Mouse (Mus musculus) lung, embryonic 15.5 days (tissue): Measurements from ENCODE around the gene Gmds. TPM values are rescaled to one million over a fixed set of nuclear protein-coding genes. Genes with fewer than 3 reads are reported as not detected.

Experiments used
- ATAC-seq: fragments of 200-750 bp; cut with Nextera tagmentation; 2 replicates; pipeline ENCODE4 v1.8.0; 2017; ENCODE audit warnings: moderate number of reproducible peaks, borderline replicate concordance; ENCODE audit not compliant: low FRiP score, low TSS enrichment; ENCODE audit errors: extremely low read depth
- H3K27ac ChIP-seq: fragments of 300-500 bp; sonication (generic); 2 replicates; pipeline ENCODE4 v1.5.1; 2015; ENCODE audit warnings: moderate library complexity, mild to moderate bottlenecking, inconsistent platforms
- H3K27me3 ChIP-seq: fragments of 300-500 bp; sonication (generic); 2 replicates; pipeline ENCODE4 v1.6.1; 2015; ENCODE audit warnings: inconsistent platforms
- H3K36me3 ChIP-seq: fragments of 300-500 bp; sonication (generic); 2 replicates; pipeline ENCODE4 v1.6.1; 2015; ENCODE audit warnings: inconsistent platforms
- H3K4me1 ChIP-seq: fragments of 300-500 bp; sonication (generic); 2 replicates; pipeline ENCODE4 v1.6.1; 2015; ENCODE audit warnings: inconsistent platforms
- H3K4me2 ChIP-seq: fragments of 300-500 bp; sonication (generic); 2 replicates; pipeline ENCODE4 v1.6.1; 2015; ENCODE audit warnings: inconsistent platforms, mild to moderate bottlenecking, moderate library complexity
- H3K4me3 ChIP-seq: fragments of 300-500 bp; sonication (generic); 2 replicates; pipeline ENCODE4 v1.5.1; 2015; ENCODE audit warnings: mild to moderate bottlenecking, inconsistent platforms
- H3K9ac ChIP-seq: fragments of 300-500 bp; sonication (generic); 2 replicates; pipeline ENCODE4 v1.6.1; 2015; ENCODE audit warnings: inconsistent platforms
- H3K9me3 ChIP-seq: fragments of 300-500 bp; sonication (generic); 2 replicates; pipeline ENCODE4 v1.6.1; 2016; ENCODE audit warnings: inconsistent platforms
- WGBS: fragments of 180-500 bp; shearing (Covaris S2); methylation state at CpG from one replicate; pipeline ENCODE4 v1.1.7; 2015; 5-methylcytosine and 5-hydroxymethylcytosine counted together
- polyA plus RNA-seq: library from polyadenylated mRNA; unstranded; fragments of >200 nt; fragmentation: Nextera tagmentation; extraction: Ambion mirVana; gene quantifications from 2 replicates; pipeline ENCODE4 v1.2.1, GENCODE M21; 2015

Gmds gene
- polyA plus RNA-seq, 1 experiment from 2014 or later, result 24.5 TPM

GRCm38 (mm10) chr13:31835802-31836201 lies 502.7 kb downstream of the Gmds start:
- no peaks in the 10 kb centered on the region for H3K4me1 ChIP-seq
- no peak overlapping the region for H3K4me2 ChIP-seq
- ATAC-seq, result no peak
- 74% methylated on average over 4 of the region's 4 CpGs for WGBS
- H3K4me3 ChIP-seq, result no peak overlapping the region
- no peaks in the 10 kb centered on the region for H3K9me3 ChIP-seq
- H3K27me3 ChIP-seq, result peaks cover 4% of the 10 kb centered on the region; the same call in 1 of the 2 replicates
- H3K36me3 ChIP-seq, result no peaks in the 10 kb centered on the region
- H3K27ac ChIP-seq, result no peak overlapping the region
- no peak overlapping the region for H3K9ac ChIP-seq

GRCm38 (mm10) chr13:31830332-31830731 lies 508.2 kb downstream of the Gmds start:
- Histone ChIP-seq H3K4me1 (peaks cover 2% of the 10 kb centered on the region; the same call in 1 of the 2 replicates), H3K27me3 (peaks cover 20% of the 10 kb centered on the region), H3K36me3 (no peaks in the 10 kb centered on the region), H3K9me3 (no peaks in the 10 kb centered on the region), H3K4me3 (no peak overlapping the region), H3K9ac (no peak overlapping the region), H3K27ac (no peak overlapping the region), H3K4me2 (no peak overlapping the region)
- WGBS, result 21% methylated on average over 9 of the region's 9 CpGs
- ATAC-seq, result peak; percentile 72

GRCm38 (mm10) chr13:31828446-31828845 lies 510.1 kb downstream of the Gmds start:
- H3K4me1 ChIP-seq, result peaks cover 2% of the 10 kb centered on the region; the same call in 1 of the 2 replicates
- no peaks in the 10 kb centered on the region for H3K9me3 ChIP-seq
- no peak overlapping the region for H3K9ac ChIP-seq
- H3K4me3 ChIP-seq, result no peak overlapping the region
- no peaks in the 10 kb centered on the region for H3K36me3 ChIP-seq
- no peak overlapping the region for H3K4me2 ChIP-seq
- H3K27ac ChIP-seq, result no peak overlapping the region
- peaks cover 35% of the 10 kb centered on the region for H3K27me3 ChIP-seq
- ATAC-seq, result no peak
- 77% methylated on average over 4 of the region's 4 CpGs for WGBS

GRCm38 (mm10) chr13:31827820-31828332 lies 510.7 kb downstream of the Gmds start:
- Histone ChIP-seq H3K27ac (no peak overlapping the region), H3K27me3 (peaks cover 35% of the 10 kb centered on the region), H3K4me1 (peaks cover 2% of the 10 kb centered on the region; the same call in 1 of the 2 replicates), H3K36me3 (no peaks in the 10 kb centered on the region), H3K9ac (no peak overlapping the region), H3K9me3 (no peaks in the 10 kb centered on the region), H3K4me3 (no peak overlapping the region), H3K4me2 (no peak overlapping the region)
- no peak for ATAC-seq
- 32% methylated on average over 3 of the region's 3 CpGs for WGBS

GRCm38 (mm10) chr13:31827160-31827559 lies 511.4 kb downstream of the Gmds start:
- Histone ChIP-seq H3K9ac (no peak overlapping the region), H3K4me2 (no peak overlapping the region), H3K9me3 (no peaks in the 10 kb centered on the region), H3K36me3 (no peaks in the 10 kb centered on the region), H3K27ac (no peak overlapping the region), H3K4me3 (no peak overlapping the region), H3K27me3 (peaks cover 41% of the 10 kb centered on the region), H3K4me1 (peaks cover 2% of the 10 kb centered on the region; the same call in 1 of the 2 replicates)
- 74% methylated on average over 5 of the region's 5 CpGs for WGBS
- no peak for ATAC-seq

- WGBS, result 88% methylated on average over 1 of the region's 1 CpGs
- Histone ChIP-seq H3K36me3 (no peaks in the 10 kb centered on the region), H3K9me3 (no peaks in the 10 kb centered on the region), H3K27ac (no peak overlapping the region), H3K9ac (no peak overlapping the region), H3K4me3 (no peak overlapping the region), H3K27me3 (peaks cover 53% of the 10 kb centered on the region), H3K4me2 (no peak overlapping the region), H3K4me1 (peaks cover 10% of the 10 kb centered on the region)
- ATAC-seq, result no peak
These were observed 513.4 kb downstream of the Gmds start for GRCm38 (mm10) chr13:31825180-31825579.

- no peak overlapping the region for H3K4me3 ChIP-seq
- H3K9me3 ChIP-seq, result no peaks in the 10 kb centered on the region
- no peak overlapping the region for H3K27ac ChIP-seq
- peaks cover 65% of the 10 kb centered on the region for H3K27me3 ChIP-seq
- no peak overlapping the region for H3K9ac ChIP-seq
- H3K4me2 ChIP-seq, result no peak overlapping the region
- no peak for ATAC-seq
- whole genome bisulfite sequencing, result 28% methylated on average over 5 of the region's 5 CpGs
- no peaks in the 10 kb centered on the region for H3K36me3 ChIP-seq
- peaks cover 8% of the 10 kb centered on the region for H3K4me1 ChIP-seq
These were observed 515.2 kb downstream of the Gmds start for GRCm38 (mm10) chr13:31823316-31823715.

GRCm38 (mm10) chr13:31821050-31821449 lies 517.5 kb downstream of the Gmds start:
- Histone ChIP-seq H3K9me3 (no peaks in the 10 kb centered on the region), H3K4me3 (peak overlapping the region; percentile 30), H3K36me3 (no peaks in the 10 kb centered on the region), H3K4me2 (peak overlapping the region; percentile 60), H3K4me1 (peaks cover 9% of the 10 kb centered on the region), H3K27me3 (peaks cover 78% of the 10 kb centered on the region), H3K27ac (no peak overlapping the region), H3K9ac (peak overlapping the region; percentile 29; the same call in 1 of the 2 replicates)
- WGBS, result 29% methylated on average over 6 of the region's 6 CpGs
- ATAC-seq, result no peak

GRCm38 (mm10) chr13:31820587-31821017 lies 517.9 kb downstream of the Gmds start:
- peaks cover 79% of the 10 kb centered on the region for H3K27me3 ChIP-seq
- no peaks in the 10 kb centered on the region for H3K36me3 ChIP-seq
- peak overlapping the region; percentile 60 for H3K4me2 ChIP-seq
- H3K4me1 ChIP-seq, result peaks cover 14% of the 10 kb centered on the region
- peak overlapping the region; percentile 29 for H3K9ac ChIP-seq
- peak overlapping the region; percentile 30 for H3K4me3 ChIP-seq
- 8% methylated on average over 16 of the region's 16 CpGs for WGBS
- ATAC-seq, result peak; percentile 62
- H3K9me3 ChIP-seq, result no peaks in the 10 kb centered on the region
- H3K27ac ChIP-seq, result no peak overlapping the region

GRCm38 (mm10) chr13:31819664-31820405 lies 518.7 kb downstream of the Gmds start:
- WGBS, result 51% methylated on average over 14 of the region's 14 CpGs
- Histone ChIP-seq H3K9ac (no peak overlapping the region), H3K27ac (no peak overlapping the region), H3K9me3 (no peaks in the 10 kb centered on the region), H3K4me2 (no peak overlapping the region), H3K36me3 (no peaks in the 10 kb centered on the region), H3K27me3 (peaks cover 81% of the 10 kb centered on the region), H3K4me3 (no peak overlapping the region), H3K4me1 (peaks cover 15% of the 10 kb centered on the region)
- ATAC-seq, result no peak

GRCm38 (mm10) chr13:31818337-31818736 lies 520.2 kb downstream of the Gmds start:
- Histone ChIP-seq H3K9ac (no peak overlapping the region), H3K4me1 (peaks cover 15% of the 10 kb centered on the region), H3K36me3 (no peaks in the 10 kb centered on the region), H3K27me3 (peaks cover 85% of the 10 kb centered on the region), H3K27ac (no peak overlapping the region), H3K4me2 (no peak overlapping the region), H3K4me3 (no peak overlapping the region), H3K9me3 (no peaks in the 10 kb centered on the region)
- no peak for ATAC-seq
- 52% methylated on average over 7 of the region's 7 CpGs for WGBS

GRCm38 (mm10) chr13:31815383-31816003 lies 523.0 kb downstream of the Gmds start:
- Histone ChIP-seq H3K27me3 (peaks cover 95% of the 10 kb centered on the region), H3K4me3 (no peak overlapping the region), H3K4me2 (no peak overlapping the region), H3K4me1 (peaks cover 17% of the 10 kb centered on the region), H3K36me3 (no peaks in the 10 kb centered on the region), H3K9ac (no peak overlapping the region), H3K9me3 (no peaks in the 10 kb centered on the region), H3K27ac (no peak overlapping the region)
- WGBS, result 40% methylated on average over 15 of the region's 15 CpGs
- no peak for ATAC-seq
